Mouse (Mus musculus) 416B (cell line): ENCODE measurements around the gene Itgb7.

Experiments
- DNase-seq: peaks from one replicate; pipeline ENCODE4 v3.0.0; 2011; ENCODE audit warnings: low read depth

Gene Itgb7

GRCm38 (mm10) chr15:102225619-102226018 lies 6.1 kb downstream of the Itgb7 start:
- peak; percentile 52 for DNase-seq

- peak; percentile 97 for DNase-seq
Observed at GRCm38 (mm10) chr15:102224992-102225617, 6.6 kb downstream of the Itgb7 start.

- peak; percentile 83 for DNase-seq
Observed at GRCm38 (mm10) chr15:102224186-102224991, 7.4 kb downstream of the Itgb7 start.

- no peak for DNase-seq
Observed at GRCm38 (mm10) chr15:102222386-102222785, 9.4 kb downstream of the Itgb7 start.

GRCm38 (mm10) chr15:102217325-102217724 lies 14.4 kb downstream of the Itgb7 start:
- DNase-seq = no peak

GRCm38 (mm10) chr15:102216459-102217228 lies 15.1 kb downstream of the Itgb7 start:
- no peak for DNase-seq

GRCm38 (mm10) chr15:102215624-102216023 lies 16.1 kb downstream of the Itgb7 start:
- DNase-seq = no peak

- no peak for DNase-seq
Observed at GRCm38 (mm10) chr15:102214132-102214531, 17.6 kb downstream of the Itgb7 start.

- DNase-seq = no peak
Observed at GRCm38 (mm10) chr15:102211895-102212294, 19.8 kb downstream of the Itgb7 start.

GRCm38 (mm10) chr15:102210816-102211215 lies 20.9 kb downstream of the Itgb7 start:
- no peak for DNase-seq

GRCm38 (mm10) chr15:102209114-102209513 lies 22.6 kb downstream of the Itgb7 start:
- DNase-seq = no peak

- DNase-seq = peak; percentile 65
Observed at GRCm38 (mm10) chr15:102208092-102208561, 23.6 kb downstream of the Itgb7 start.

GRCm38 (mm10) chr15:102207351-102207750 lies 24.4 kb downstream of the Itgb7 start:
- DNase-seq = no peak

- no peak for DNase-seq
Observed at GRCm38 (mm10) chr15:102205779-102206178, 26.0 kb downstream of the Itgb7 start.

GRCm38 (mm10) chr15:102204674-102205505 lies 26.9 kb downstream of the Itgb7 start, which contains the start of gene Csad:
Csad (minus strand) TSS chr15:102204724.
- DNase-seq = no peak

- DNase-seq = peak; percentile 76
Observed at GRCm38 (mm10) chr15:102203835-102204381, 27.8 kb downstream of the Itgb7 start.

GRCm38 (mm10) chr15:102202971-102203834 lies 28.5 kb downstream of the Itgb7 start, which contains the start of gene Zfp740:
Zfp740 (plus strand) TSS chr15:102203249.
- DNase-seq = peak; percentile 96

GRCm38 (mm10) chr15:102198841-102199240 lies 32.9 kb downstream of the Itgb7 start:
- DNase-seq = no peak

- peak; percentile 17 for DNase-seq
Observed at GRCm38 (mm10) chr15:102195373-102195772, 36.4 kb downstream of the Itgb7 start.

GRCm38 (mm10) chr15:102194439-102194838 lies 37.3 kb downstream of the Itgb7 start:
- peak; percentile 33 for DNase-seq
